Mouse (Mus musculus) embryonic fibroblast, embryonic 13.5 days (primary cell): ENCODE measurements around the gene Gm4969.

ENCODE experiments used
- CTCF ChIP-seq: IDR thresholded peaks from 2 replicates; pipeline ENCODE4 v1.5.1; 2011; ENCODE audit warnings: mild to moderate bottlenecking, control low read depth, low read length, moderate library complexity, borderline replicate concordance; ENCODE audit not compliant: insufficient read depth
- POLR2A ChIP-seq: IDR thresholded peaks from 2 replicates; pipeline ENCODE4 v1.6.1; 2011; ENCODE audit warnings: low read depth, mild to moderate bottlenecking, control low read depth, low read length, moderate library complexity

- TF ChIP-seq CTCF (peak; percentile 72), POLR2A (no peak)
These were observed 13.2 kb upstream of the Gm4969 start for GRCm38 (mm10) chr7:19131324-19131848.
